Mouse (Mus musculus): ENCODE data around the gene E130218I03Rik. TPM values are rescaled to one million over a fixed set of nuclear protein-coding genes. Genes with fewer than 3 reads are reported as not detected.

Gene E130218I03Rik
- 0.08 TPM in 1 of 2 replicates, not detected in the other for polyA plus RNA-seq (2012; rRNA removed)

GRCm38 (mm10) chr4:134243516-134244250 is at the start of gene E130218I03Rik:
Gene E130218I03Rik (plus strand): TSS chr4:134243662.

GRCm38 (mm10) chr4:134202904-134203303 is 40.6 kb upstream of the E130218I03Rik start, which contains the start of gene Gm7534:
Gene Gm7534 (minus strand): TSS chr4:134203004.

GRCm38 (mm10) chr4:134227194-134227593 is 16.3 kb upstream of the E130218I03Rik start, which contains the start of gene Catsper4:
Gene Catsper4 (minus strand): TSS chr4:134227383.

GRCm38 (mm10) chr4:134238279-134238651 is 5.2 kb upstream of the E130218I03Rik start, which contains the start of gene Cnksr1:
Gene Cnksr1 (minus strand): TSS chr4:134238399.

GRCm38 (mm10) chr4:134245148-134245843 is 1.8 kb downstream of the E130218I03Rik start, which contains the start of gene Zfp593:
Gene Zfp593 (minus strand): TSS chr4:134245592.

GRCm38 (mm10) chr4:134246719-134247258 is 3.3 kb downstream of the E130218I03Rik start, which contains the start of gene Gm30191:
Gene Gm30191 (plus strand): TSS chr4:134246935.

GRCm38 (mm10) chr4:134253722-134254324 is 10.4 kb downstream of the E130218I03Rik start, which contains the start of gene Grrp1:
Gene Grrp1 (minus strand): TSS chr4:134254106.

GRCm38 (mm10) chr4:134287575-134288025 is 44.1 kb downstream of the E130218I03Rik start, which contains the start of gene Pdik1l:
Gene Pdik1l (minus strand): TSS chr4:134287895.

Other genes with a start within 250 kb of the E130218I03Rik start
- 36.4 and 43.8 TPM in 2 replicates for gene Dhdds, start 242.7 kb upstream of the E130218I03Rik start, polyA plus RNA-seq (2012; rRNA removed)
- 4.5 and 9.5 TPM in 2 replicates for gene Lin28a, start 224.8 kb upstream of the E130218I03Rik start, polyA plus RNA-seq (2012; rRNA removed)
- not detected in 2 replicates for gene Zfp683, start 189.8 kb upstream of the E130218I03Rik start, polyA plus RNA-seq (2012; rRNA removed)
- 0.71 and 2.0 TPM in 2 replicates for gene Crybg2, start 182.8 kb upstream of the E130218I03Rik start, polyA plus RNA-seq (2012; rRNA removed)
- 3.4 and 4.2 TPM in 2 replicates for gene Cd52, start 148.6 kb upstream of the E130218I03Rik start, polyA plus RNA-seq (2012; rRNA removed)
- 9.2 and 11.2 TPM in 2 replicates for gene Ubxn11, start 141.1 kb upstream of the E130218I03Rik start, polyA plus RNA-seq (2012; rRNA removed)
- gene Sh3bgrl3, start 114.9 kb upstream of the E130218I03Rik start, polyA plus RNA-seq (2012; rRNA removed): 164 and 169 TPM in 2 replicates
- 33.3 and 37.3 TPM in 2 replicates for gene Cep85, start 56.5 kb upstream of the E130218I03Rik start, polyA plus RNA-seq (2012; rRNA removed)
- 0.10 TPM in 1 of 2 replicates, not detected in the other for gene Gm7534, start 40.7 kb upstream of the E130218I03Rik start, polyA plus RNA-seq (2012; rRNA removed)
- not detected in 2 replicates for gene Catsper4, start 16.3 kb upstream of the E130218I03Rik start, polyA plus RNA-seq (2012; rRNA removed)
- 0.25 and 0.62 TPM in 2 replicates for gene Cnksr1, start 5.3 kb upstream of the E130218I03Rik start, polyA plus RNA-seq (2012; rRNA removed)
- gene Zfp593, start 1.9 kb downstream of the E130218I03Rik start, polyA plus RNA-seq (2012; rRNA removed): 14.1 and 15.2 TPM in 2 replicates
- 0.31 TPM in 1 of 2 replicates, not detected in the other for gene Gm30191, start 3.3 kb downstream of the E130218I03Rik start, polyA plus RNA-seq (2012; rRNA removed)
- 7.5 and 8.5 TPM in 2 replicates for gene Grrp1, start 10.4 kb downstream of the E130218I03Rik start, polyA plus RNA-seq (2012; rRNA removed)
- gene Pdik1l, start 44.2 kb downstream of the E130218I03Rik start, polyA plus RNA-seq (2012; rRNA removed): 9.3 and 14.4 TPM in 2 replicates
- 1.8 and 3.1 TPM in 2 replicates for gene Trim63, start 71.5 kb downstream of the E130218I03Rik start, polyA plus RNA-seq (2012; rRNA removed)
- gene Slc30a2, start 99.5 kb downstream of the E130218I03Rik start, polyA plus RNA-seq (2012; rRNA removed): 0.07 TPM in 1 of 2 replicates, not detected in the other
- 0.22 and 0.68 TPM in 2 replicates for gene Extl1, start 140.2 kb downstream of the E130218I03Rik start, polyA plus RNA-seq (2012; rRNA removed)
- gene Pafah2, start 152.7 kb downstream of the E130218I03Rik start, polyA plus RNA-seq (2012; rRNA removed): 12.0 and 14.2 TPM in 2 replicates
- gene Stmn1, start 224.7 kb downstream of the E130218I03Rik start, polyA plus RNA-seq (2012; rRNA removed): 1,055 and 1,621 TPM in 2 replicates

Data from central nervous system, embryonic 11.5 days (tissue).